Mouse (Mus musculus) urinary bladder, postnatal 36 days (tissue): ENCODE results near the gene Ikzf3.

ENCODE experiments used
- DNase-seq, 2 experiments: peaks; one replicate each; pipeline ENCODE4 v3.0.0; 2022; ENCODE audit warnings: low spot score in 2 of 2, mixed read lengths in 1 of 2

The Ikzf3 gene

GRCm38 (mm10) chr11:98448191-98448790 is 97.5 kb downstream of the Ikzf3 start:
- peak in 1 of 2 experiments; percentile 48 for DNase-seq

DNA sequence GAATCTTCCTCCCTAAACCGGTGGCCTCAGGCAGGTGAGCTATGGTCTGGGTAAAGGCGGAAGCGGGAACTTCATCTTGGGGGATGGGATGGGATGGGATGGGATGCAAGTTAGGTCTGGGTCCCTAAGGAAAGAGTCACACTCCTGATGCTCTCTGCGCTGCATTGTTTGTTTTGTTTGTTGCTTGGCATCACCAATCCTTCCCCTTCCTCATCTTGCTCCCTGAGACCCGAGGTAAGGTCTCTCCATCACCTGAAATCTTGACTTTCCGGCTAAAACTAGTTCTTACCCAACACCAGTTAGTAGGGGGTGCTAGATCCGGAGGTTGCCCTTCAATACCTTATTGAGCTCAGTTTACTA is 98.4 kb downstream of the Ikzf3 start:
- DNase-seq, result no peak

GRCm38 (mm10) chr11:98446562-98447474 is 99.0 kb downstream of the Ikzf3 start:
- peak in 1 of 2 experiments; percentile 64 for DNase-seq

GRCm38 (mm10) chr11:98446213-98446561 is 99.6 kb downstream of the Ikzf3 start, which contains the start of gene Grb7:
Gene Grb7, plus strand, starts transcription at chr11:98446394.
- DNase-seq, result no peak

- DNase-seq, result peak in 1 of 2 experiments; percentile 59
Measured at GRCm38 (mm10) chr11:98445679-98446078, 100.2 kb downstream of the Ikzf3 start.

DNA sequence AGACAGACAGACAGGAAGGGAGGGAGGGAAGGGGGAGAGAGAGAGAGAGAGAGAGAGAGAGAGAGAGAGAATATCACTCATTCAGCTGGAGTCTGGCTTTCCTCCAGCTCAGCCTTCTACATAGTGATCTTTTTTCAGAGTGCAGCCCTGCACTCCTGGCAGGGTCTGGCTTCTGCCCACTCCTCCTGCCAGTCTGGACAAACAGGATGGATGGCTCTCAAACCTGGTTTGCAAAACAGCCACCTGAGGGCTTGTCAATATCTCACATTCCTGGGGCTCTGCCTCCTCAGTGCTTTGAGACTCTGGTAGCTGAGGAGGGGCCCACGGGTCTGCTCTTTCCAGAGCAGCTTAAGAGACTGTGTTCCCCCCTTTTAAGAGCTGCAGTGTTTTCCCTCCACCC is 100.6 kb downstream of the Ikzf3 start:
- peak in 1 of 2 experiments; percentile 49 for DNase-seq

DNA sequence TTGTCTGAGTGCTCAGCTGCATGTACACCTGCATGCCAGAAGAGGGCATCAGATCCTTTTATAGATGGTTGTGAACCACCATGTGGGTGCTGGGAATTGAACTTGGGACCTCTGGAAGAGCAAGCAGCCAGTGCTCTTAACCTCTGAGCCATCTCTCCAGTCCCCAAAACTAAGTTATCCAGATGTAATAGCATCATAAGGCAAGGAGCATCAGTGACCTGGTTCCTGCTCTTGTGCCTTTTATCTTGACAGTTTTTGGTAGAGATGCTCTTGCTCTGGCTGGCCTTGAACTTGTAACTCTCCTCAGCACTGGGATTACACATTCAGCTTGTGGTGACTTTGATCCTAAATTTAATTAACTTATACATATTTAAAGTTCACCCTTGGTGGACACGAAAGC is 102.1 kb downstream of the Ikzf3 start:
- DNase-seq, result no peak

- peak; percentile 96 to 98 for DNase-seq
Measured at GRCm38 (mm10) chr11:98438331-98439158, 107.3 kb downstream of the Ikzf3 start, which contains the start of gene Mien1. Gene Mien1, minus strand, starts transcription at chr11:98438991.

GRCm38 (mm10) chr11:98437441-98437840 is 108.4 kb downstream of the Ikzf3 start:
- no peak for DNase-seq

DNA sequence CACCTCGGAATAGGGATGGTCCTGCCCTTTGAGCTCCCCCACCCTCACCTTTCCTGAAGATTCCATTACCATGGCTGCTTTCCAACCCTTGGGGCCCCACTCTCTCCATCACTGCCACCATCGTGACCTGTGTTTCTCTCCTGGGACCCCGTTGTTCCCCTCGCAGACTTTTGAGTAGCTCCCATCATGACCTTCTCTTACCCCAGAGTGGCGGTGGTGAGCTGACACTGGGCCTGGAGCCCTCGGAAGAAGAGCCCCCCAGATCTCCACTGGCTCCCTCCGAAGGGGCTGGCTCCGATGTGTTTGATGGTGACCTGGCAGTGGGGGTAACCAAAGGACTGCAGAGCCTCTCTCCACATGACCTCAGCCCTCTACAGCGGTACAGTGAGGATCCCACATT is 110.1 kb downstream of the Ikzf3 start:
- no peak for DNase-seq

DNA sequence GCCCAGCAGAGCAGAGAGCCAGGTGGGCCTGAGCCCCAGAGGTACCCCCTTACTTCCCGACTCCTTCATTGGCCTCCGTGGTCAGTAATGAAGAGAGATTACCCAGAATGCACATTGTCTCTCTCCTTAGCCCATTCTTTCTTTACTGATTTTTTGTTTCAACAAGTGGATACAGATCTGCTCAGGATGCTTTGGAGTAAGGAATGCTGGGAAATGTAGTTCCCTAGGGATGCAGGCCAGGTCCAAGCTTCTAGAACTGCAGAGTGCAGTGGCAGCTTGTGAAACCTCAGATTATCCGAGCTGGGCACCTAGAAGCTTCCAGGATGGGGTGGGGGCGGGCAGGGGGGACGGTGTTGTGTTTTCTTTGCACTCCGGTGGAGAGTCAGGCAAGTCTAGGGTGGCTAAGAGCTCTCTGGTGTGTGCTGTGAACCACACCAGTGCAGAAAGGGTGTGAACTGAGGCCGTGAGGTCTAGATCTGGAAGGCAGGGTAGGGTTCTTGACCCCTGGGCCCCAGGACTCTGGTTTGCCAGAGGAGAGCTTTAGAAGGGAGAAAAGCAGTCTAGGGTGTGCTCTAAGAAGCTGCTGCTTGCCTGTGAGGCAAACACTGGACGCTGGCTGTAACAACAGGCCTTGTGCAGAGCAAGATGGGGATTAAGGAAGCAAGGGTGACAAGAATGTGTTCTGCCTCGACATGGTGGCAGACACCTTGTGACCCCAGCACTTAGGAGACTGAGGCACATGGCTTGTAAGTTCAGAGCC is 113.9 kb downstream of the Ikzf3 start:
- DNase-seq, result no peak

GRCm38 (mm10) chr11:98428436-98428835 is 117.4 kb downstream of the Ikzf3 start:
- no peak for DNase-seq

- DNase-seq, result no peak
Measured at GRCm38 (mm10) chr11:98426592-98426991, 119.2 kb downstream of the Ikzf3 start.

- peak; percentile 75 for DNase-seq
Measured at GRCm38 (mm10) chr11:98418939-98419547, 126.8 kb downstream of the Ikzf3 start.

DNA sequence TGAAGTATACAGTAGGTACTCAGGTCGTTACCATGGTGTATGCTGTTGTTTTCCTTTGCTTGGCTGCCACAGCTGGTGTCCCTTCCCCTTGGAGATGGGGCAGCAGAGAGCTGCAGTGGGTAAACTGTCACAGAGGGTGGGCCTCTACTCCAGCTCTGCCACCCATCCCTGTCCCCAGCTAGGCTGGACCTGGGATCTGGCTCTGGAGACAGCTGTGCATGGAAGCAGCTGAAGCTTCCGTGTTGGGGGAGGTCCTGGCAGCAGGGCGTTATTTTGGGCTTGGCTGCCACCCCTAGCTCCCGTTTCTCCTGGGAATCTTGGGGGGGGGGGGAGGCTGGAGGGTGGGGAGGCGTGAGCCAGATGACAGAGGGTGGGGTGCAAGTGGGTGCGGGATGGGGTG is 127.6 kb downstream of the Ikzf3 start:
- no peak for DNase-seq

GRCm38 (mm10) chr11:98417074-98417473 is 128.8 kb downstream of the Ikzf3 start:
- peak in 1 of 2 experiments; percentile 32 for DNase-seq
